Mouse (Mus musculus): Measurements from ENCODE around the gene Ppp1r27.
"Not testable (repeated sequence)": the region's sequence is repeated elsewhere in the genome, so short reads cannot be mapped to it uniquely, and the experiment has no call there.

The Ppp1r27 gene

DNA sequence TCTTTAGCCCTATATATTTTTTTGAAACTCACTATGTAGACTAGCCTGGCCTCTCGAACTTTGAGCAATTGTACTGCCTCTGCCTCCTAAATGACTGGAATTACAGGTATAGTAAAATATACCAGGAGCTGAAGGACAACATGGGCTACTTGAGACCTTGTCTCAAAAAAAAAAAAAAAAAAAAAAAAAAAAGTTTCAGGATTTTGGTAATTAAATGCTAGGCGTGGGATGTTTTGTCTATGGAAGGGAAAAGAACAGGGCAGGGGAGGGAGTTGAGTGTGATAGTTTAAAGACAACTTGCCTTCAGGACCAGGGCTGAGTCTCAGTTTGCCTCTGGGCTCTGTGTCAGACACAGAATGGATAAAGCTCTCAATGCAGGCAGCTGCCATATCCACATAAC lies 24.1 kb upstream of the Ppp1r27 start:
- DNase-seq, result no peak

DNA sequence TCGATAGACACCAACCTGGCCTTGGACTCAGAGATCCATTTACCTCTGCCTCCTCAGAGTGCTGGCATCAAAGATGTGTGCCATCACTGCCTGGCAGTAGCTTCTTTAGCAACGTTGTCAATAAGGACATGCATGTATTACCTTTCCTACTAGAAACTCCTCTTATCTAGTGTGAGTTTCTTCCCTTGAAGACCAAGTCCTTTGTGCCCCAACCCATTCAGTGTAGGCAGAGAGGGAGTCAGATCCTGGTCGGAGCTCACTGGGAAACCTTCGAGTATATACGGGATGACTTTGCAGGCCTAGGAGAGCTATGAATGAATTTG lies 23.3 kb upstream of the Ppp1r27 start:
- DNase-seq, result no peak

DNA sequence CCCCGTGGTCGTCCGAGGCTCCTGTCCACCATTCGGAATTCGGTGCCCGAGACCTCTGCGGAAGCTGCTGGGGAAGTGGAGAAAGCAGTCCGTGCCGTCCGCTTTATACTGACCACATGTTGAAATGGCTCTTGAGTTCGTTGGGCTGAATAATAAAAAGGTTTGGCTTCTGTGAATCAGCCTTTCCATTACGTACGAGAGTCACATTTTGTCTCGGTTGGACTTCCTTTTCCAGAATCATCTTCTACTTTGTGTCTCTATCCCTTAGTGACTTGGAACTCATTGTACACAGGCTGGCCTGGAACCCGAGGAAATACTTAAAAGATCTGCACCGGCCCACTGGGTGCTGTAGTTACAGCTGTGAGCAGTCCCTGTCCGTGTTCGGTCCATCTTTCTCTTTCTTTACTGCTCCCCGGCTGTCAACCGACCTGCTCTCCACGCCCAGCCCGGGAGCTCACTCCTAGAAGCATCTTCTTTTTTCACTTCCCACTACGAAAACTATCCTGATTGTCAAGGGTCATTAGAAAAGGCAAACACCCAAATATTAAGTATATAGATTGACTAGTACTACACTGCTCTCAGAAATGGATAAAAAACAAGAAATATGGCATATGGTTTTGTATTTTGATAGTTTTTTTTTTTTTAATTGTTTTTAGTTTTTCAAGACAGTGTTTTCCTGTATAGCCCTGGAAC lies 22.8 kb upstream of the Ppp1r27 start:
- no peak for DNase-seq

DNA sequence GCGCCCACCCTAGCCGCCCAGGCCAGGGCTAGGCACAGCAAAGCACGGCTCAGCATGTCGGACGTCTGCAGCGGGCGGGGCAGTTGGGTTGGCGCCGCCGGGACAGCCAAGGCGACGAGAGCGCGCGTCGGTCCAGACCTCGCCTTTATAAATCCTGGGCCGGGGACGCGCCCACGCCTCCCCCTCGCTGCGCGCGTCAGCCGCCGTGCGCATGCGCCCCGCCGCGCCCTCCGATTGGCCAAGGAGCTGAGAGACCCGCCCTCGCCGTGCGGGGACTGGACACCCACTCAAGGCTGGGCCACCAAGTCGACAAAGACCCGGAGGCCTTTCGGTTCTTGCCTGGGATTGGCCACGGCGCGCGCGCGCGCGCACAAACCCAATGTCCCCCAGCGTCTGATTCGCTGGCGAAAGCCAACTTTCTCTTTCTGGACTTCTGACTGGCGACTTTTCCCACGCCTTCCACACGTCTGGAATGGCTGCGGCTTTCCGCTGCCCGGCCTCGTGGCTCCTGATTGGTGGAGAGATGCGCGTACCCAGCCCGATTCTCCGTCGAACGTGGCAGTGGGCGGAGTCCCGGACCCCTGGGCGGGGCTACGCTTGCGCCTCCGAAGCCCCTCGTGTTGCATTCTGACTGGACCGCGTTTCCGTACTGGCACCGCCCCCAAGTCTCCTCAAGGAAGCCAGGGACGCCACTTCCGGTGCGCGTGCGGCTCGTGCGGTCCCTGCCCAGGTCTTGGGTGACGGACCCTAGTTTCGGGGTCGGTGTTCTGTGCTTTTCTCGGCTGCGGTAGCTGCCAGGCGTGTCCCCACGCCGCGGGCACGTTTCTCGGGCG lies 22.0 kb upstream of the Ppp1r27 start, which contains the start of gene P4hb:
Gene P4hb (minus strand): TSS at position 502 of the 833 bp plus-strand sequence.
- peak; percentile 100 for DNase-seq

DNA sequence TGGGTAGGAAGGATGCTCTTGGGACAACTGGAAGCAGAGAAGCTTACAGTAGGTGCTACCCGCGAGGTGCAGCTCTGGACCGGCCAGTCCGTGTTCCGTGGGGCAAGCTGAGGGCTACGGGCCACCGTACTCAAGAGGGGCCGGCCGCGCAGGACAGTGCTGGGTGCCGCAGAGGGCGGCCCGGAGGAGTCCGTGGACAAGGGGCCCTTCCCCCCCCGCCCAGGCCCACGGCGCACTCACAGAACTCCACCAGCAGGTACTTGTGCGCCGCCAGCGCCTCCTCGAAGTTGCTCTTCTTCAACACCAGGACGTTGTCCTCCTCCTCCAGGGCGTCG lies 21.5 kb upstream of the Ppp1r27 start:
- DNase-seq, result peak in 1 of 2 experiments; percentile 34

DNA sequence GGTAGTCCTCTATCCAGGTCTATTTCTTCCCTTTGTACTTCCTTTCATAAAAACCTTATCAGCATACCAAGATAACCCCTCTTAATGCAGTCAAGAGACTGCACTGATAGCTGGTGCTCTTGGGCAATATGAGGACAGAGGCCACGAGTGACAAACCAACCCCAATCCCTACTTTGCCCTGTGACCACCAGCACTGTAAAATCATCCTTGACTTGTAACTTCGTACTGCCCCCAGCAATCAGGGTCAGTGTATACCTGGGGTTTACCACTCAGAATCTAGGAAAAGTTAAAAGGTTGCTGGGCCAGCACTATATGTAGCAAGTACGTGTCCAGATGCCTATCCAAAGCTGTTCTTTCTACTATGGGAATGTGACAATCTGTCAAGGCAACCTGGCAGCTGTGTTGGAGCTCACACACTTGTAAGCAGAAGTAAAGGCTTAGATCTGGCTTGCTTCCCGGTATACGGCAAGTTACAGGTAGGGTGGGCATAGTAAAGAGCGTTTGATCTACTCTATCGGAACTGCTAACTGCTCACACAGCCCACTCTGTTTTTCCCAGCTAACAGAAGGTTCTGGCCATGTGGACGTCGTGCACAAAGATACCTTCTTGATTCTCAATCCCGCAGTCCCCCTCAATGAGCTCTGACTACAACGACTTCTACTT lies 21.0 kb upstream of the Ppp1r27 start:
- DNase-seq, result no peak

DNA sequence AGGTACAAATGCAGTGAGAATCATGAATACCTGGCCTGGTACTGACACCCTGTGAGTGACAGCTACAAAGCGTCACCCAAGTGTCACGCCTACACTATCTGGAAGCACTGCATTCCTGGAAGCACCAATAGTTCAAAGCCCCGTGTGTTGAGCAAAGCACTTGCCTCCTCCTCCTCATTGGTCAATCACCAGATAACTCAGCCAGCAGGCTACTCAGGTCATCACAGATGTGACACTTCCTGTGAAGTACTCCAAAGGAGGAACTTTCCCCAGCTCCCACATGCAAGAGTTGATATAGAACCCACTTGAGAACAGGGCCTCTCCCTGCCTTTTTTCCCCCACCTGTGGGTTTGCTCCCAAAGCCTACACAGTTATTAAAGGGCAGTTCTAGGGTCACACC lies 20.2 kb upstream of the Ppp1r27 start:
- DNase-seq, result no peak

DNA sequence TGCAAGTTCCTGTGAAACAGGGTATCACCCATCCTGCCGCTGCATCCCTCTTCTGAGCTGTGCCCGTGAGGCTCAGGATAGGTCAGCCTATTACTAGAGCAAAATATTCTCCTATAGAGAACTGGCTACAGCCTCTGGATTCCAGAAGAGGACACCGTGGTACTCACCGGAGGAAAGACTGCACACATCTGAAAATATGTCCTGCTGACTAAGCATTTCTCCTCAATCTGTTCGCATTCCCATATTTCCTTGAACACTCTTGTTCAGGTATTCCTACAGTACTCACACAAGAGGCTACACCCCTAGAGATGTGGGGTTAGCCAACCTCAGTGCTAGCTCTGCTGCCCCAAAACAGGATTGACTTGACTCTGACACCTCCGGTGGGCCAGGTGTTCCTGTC lies 17.4 kb upstream of the Ppp1r27 start:
- no peak for DNase-seq

DNA sequence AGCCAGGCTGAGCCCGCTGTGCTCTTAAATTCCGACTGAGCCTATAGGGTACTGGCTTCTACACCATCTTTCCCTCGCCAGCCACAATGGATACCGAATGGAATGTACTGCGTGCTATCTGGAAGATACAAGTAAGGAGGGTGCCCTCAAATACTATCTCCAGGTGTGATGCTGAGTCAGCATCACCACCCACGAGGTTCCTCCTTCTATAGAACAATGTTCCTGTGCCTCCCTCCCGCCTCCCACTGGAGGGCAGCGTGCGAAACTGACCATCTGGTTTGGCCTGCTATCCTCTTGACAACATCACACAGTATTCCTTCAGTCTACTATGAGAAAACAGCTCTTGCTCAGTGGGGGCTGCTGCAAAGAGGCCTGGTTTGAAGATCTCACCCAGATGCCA lies 14.2 kb upstream of the Ppp1r27 start:
- DNase-seq, result no peak

DNA sequence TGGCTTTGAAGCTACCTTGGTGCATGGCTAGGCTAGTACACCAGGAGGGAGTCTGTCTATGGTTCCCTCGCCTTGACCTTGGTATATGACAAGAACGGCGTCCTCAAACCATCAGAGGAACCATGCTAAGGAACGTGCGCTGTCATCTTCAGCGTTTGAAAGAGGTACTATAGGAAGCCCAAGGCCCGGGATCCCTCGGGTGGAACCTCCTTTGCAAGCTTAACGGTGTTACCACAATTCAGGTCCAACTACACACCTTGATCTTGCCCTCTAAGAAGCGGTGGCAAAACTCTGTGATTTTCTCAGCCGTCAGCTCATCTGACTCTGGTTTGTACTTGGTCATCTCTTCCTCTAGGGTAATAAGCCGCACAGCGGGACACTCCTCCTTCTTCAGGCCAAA lies 12.0 kb upstream of the Ppp1r27 start:
- no peak for DNase-seq

DNA sequence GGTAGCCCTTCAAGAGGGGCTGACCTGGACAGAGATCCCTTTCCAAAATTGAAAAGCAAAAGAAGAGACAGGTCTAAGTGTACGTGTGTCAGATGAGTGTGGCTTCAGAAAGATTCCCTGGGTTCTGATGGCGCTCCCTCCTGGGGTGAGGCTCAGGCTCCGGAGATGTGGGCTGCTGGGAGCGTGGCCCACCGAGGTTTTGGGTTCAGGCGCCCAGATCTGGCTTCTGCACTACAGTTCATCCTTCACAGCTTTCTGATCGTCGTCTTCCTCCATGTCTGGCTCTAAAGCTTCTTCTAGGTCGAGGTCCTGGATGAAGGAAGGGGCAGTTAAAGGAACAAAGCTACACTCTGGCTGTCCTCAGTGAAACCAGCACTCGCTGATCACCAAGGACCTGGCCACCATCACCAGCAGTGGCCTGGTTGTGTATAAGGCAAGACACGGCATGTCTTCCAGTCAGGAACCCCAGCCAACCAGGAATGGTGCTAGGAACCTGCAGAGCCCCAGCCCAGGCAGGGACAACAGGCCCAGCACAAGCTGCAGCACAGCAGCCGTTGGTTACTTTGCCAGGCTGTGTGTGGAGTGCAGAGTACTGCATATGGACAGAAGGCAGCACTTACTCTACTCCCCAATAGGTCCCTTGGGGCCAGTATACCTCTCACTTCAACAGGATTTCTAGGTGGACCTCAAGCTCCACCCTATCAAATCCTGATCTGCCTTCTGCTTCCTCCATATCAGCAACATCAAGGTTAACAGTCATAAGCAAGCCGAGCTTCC lies 10.2 kb upstream of the Ppp1r27 start:
- no peak for DNase-seq

DNA sequence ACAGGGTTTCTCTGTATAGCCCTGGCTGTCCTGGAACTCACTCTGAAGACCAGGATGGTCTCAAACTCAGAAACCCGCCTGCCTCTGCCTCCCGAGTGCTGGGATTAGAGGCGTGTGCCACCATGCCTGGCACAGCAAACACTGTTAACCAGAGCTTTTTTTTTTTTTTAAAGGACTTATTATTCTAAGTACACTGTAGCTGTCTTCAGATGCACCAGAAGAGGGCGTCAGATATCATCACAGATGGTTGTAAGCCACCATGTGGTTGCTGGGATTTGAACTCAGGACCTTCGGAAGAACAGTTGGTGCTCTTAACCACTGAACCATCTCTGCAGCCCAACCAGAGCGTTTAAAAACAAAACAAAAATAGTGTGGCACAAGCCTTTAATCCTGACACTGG lies 7.9 kb upstream of the Ppp1r27 start:
- not testable (repeated sequence) for DNase-seq

DNA sequence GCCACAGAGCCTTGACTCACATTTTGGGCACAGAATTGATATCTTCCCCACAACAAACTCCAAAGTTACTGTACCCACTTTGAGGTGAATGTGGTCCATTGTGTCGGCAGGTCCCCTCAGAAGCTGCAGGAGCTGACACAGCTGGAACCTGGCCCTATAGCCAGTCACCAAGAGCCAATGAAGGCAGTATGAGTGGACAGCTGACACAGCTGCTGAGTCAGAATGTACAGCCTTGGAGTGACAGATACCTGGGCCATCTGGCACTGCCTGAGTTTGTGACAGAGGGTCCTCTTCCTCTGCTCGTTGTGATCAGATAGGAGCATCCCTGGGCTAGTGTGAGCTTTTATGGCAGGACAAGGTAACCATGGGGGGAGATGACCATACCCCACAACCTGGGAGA lies 4.3 kb upstream of the Ppp1r27 start:
- DNase-seq, result no peak

DNA sequence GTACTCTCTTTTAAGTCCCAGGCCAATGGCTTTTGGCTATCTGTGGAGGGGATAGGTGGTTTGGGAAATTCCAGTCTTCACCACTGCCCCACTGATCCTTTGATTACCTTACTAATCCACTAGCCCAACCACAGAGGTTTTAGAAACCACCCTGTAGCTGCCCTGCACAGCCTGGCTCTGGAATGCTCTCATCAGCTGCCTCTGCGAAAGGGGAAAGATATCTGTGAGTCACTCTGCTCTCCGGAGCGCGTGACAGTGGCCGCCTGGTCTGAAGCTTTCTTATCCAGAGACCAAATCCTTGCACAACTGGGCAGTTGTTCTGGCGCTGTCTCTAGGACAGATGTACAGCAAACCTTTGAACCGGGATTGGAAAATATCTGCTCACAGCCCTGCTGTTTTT lies 3.9 kb upstream of the Ppp1r27 start:
- no peak for DNase-seq

DNA sequence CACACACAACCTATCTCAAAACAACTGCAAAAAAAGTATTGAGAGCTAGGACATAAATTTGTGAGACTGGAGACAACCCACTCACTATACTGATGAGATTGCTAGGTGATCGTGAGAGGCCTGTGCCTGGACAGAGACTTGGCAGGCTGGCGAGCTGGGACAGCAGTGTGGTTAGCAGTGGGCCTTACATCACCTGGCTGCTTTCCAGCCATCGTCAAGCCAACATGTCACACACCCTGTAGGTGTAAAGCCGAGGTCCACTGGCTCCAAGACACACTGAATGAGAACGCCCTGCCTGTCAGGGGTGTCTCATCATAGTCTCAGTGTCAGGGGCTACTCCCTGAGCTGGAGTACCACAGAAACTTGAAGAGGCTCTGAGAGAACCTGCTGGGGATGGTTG lies 1.8 kb upstream of the Ppp1r27 start:
- DNase-seq, result no peak

DNA sequence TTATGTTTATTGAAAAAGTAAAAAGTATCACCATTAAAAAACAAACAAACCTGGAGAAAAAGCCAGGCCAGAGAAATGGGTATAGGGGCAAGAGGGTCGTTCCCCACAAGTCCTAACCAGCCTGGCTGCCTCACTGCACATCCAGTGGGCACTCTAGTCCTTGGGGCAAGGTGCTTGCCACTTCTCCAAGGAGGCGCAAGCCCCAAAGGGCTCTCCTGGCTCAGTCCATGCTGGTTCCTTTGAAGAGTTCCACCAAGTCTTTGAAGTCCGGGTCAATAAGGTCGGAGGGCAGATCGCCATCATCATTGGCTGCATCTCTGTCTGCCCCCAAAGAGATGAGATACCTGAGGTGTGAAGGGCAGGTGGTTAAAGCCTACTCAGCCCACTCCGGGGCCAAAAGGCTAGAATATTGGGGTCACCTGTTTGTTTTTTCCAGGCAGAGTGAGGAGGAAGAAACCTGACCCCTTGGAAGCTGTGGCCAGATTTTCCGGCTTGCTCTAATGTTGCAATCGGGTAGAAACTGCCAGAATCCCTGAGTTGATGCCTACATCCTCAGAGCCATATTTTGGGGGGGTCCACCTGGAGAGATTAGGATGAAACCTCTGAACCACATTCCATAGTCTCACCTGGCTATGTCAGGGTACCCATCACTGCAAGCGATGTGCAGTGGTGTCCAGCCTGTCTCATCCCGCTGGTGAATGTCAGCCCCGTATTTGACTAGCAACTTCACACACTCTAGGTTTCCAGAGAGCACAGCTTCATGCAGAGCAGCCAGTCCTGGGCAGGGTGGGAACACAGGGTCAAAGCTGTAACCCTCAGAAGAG lies 734 bp downstream of the Ppp1r27 start:
- DNase-seq, result peak in 1 of 2 experiments; percentile 19

DNA sequence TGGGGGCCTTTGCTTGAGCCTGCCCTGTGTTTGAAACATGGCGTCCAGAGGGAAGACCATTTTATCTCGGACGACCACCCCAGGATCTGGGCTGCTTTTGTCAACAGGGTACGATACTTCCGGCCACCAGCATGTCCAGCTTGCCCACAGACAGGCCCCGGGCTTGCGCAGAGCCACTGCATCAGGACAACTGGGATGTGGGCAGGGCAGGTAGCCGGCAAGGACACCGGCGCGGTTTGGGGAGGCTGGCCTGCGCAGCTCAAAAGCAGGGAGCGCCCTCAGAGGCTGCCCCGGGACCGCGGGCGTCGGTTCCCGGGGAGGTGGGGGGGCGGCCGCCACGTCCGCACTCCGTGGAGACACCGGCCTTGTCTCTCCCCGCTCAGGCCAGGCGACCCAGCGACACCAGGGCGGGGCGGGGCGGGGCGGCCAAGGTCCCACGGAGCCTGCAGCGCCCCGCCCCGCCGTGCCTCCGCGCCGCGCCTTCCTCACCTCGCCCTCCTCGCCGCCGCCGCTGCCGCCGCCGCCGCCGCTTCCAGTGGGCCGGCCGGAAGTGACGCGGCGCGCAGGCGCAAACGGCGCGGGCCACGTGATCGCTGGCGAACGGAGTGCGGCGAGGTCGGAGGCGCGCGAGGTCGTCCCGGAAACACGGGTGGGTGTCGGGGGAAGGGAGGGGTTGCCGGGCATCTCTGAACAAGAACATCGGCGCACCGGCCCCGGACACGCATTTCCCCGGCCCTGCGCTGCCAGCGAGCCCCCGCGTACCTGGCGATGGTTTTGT lies 1.6 kb downstream of the Ppp1r27 start, which contains the start of gene Mcrip1:
Gene Mcrip1 (minus strand): TSS at position 560 of the 778 bp plus-strand sequence.
- peak; percentile 93 to 95 for DNase-seq

DNA sequence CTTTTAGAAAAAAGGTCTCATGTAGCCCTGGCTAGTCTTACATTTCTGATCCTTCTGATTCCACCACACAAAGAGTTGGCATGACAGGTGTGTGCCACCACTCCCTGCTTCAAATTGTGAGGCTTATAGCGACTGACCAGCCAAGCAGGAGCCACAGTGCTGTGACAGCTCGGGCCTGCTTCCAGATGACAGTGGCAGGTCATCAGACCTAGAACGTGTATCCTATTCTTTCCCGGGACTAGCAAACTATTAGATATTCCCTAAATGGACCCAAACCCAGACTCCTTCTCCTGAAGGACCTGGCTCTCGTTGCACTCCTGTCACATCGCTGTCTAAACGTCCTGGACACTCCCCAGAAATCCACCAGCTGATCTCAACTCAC lies 2.2 kb downstream of the Ppp1r27 start:
- no peak for DNase-seq

DNA sequence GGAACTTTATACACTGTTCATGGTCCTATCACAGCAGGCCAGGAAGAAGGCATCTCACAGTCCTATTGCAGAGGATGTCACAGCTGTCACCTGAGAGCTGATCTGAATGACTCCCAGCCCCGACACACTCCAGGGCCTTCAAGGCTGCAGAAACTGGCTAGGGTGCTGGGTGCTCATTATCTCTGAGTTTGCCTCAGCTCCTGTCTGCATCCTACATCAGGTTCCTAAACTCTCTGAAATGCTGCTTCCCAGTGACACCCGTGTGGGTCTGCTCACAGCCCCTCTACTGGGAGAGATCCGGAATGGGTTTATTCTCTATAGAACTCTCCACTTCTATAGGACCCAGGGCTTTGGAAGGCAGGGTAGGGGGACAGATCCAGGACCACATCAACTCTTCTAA lies 2.7 kb downstream of the Ppp1r27 start:
- no peak for DNase-seq

DNA sequence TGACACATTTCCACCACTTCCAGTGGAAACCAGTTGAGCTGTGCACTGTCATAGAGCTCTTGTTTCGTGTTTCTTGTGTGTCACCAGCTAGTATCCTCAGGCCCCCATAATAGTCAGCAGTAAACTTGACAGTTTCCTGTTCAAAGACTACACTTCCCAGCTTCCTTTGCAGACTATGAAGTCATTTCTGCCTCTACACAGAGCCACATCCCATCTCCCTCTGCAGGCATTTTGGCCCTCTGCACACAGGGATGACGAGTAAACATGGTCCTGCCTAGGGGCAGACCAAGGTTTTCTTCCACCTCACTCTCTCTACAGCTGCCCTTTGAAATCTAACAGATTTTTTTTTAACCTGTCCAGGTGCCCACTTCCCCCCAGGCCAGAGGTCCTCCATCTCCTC lies 3.5 kb downstream of the Ppp1r27 start:
- no peak for DNase-seq

DNA sequence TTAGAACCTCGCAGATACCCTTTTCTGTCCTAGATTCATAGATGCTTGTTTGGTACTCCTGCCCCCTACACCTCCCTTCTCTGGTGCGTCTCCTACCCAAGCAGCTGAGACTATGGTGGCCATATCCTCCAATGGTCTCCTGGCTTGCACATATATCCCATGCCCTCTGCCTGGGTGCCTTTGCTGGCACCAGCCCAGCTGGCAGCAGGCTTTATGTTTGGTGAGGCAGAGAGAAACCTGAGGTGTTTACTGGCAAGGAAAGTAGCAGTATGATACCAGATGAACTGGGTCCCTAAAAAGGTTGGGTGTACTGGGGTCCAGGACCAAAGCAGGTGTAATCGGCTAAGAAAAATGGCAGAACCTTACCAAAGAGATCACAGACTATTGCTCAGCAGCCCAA lies 5.0 kb downstream of the Ppp1r27 start:
- DNase-seq, result no peak

DNA sequence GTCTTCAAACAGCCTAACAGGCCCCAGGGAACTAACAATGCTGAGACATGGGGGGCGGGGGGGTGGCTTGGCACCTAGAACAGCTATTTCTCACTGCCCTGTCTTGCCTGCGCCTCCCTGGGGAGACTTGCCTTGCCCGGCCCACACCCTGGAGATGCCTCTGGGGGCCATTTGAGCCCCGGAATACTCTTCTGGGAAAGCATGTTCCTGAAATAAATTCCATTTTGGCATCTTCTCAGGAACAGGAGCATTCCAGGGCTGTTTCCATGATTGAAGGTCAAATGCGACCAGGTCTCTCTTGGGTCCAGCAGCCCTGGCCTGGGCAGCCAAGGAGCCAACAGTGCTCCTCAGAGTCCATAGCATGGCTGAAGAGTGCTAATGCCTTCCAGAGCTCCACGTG lies 8.6 kb downstream of the Ppp1r27 start:
- no peak for DNase-seq
